Comparison of ENCODE assay signal across 19 mouse cellular contexts in genomic region chr9:22800675-22801074, GRCm38 (mm10).
DNase-seq lines count a peak whose midpoint lies in the region; ATAC-seq and TF ChIP-seq lines count a peak whose summit lies in the region.
"Had no signal": no experiment of that assay in that cellular context is flagged by ENCODE, and none has a peak within 500 bp of the region (broad histone marks: within the 10 kb centered on the region; RNA-seq: fewer than 3 reads in every experiment).

No protein-coding gene starts in this region.

- no peak overlapping the region for H3K4me3 ChIP-seq in gastrocnemius, adult 2 months
- no peak overlapping the region for H3K4me3 ChIP-seq in kidney, embryonic 15.5 days (replicated peaks)
- H3K4me3 ChIP-seq: left cerebral cortex, adult 2 months; limb, embryonic 12.5 days; midbrain, embryonic 12.5 days; myocyte had no signal

- no peak for DNase-seq in gastrocnemius, adult 2 months
- no peak for DNase-seq in gastrocnemius, postnatal 36 days
- DNase-seq in kidney, adult 9 months: peak; percentile 50
- DNase-seq in 416B (ENCODE audit: low read depth): peak; percentile 45
- DNase-seq in kidney, postnatal 10 days: peak; percentile 29
- DNase-seq: adrenal gland, adult 8-10 months; cerebellum, adult 11-12 months; retina, postnatal 1 day; spleen, adult 18-20 months; thymus, postnatal 4 days had no signal

- H3K36me3 ChIP-seq in kidney, embryonic 15.5 days: no peaks in the 10 kb centered on the region
- H3K36me3 ChIP-seq: limb, embryonic 12.5 days; midbrain, embryonic 12.5 days had no signal

- no peaks in the 10 kb centered on the region for H3K9me3 ChIP-seq in kidney, embryonic 15.5 days (replicated peaks)
- H3K9me3 ChIP-seq: limb, embryonic 12.5 days; midbrain, embryonic 12.5 days had no signal

- peak overlapping the region; percentile 33 for H3K27ac ChIP-seq in gastrocnemius, adult 2 months
- H3K27ac ChIP-seq in kidney, embryonic 15.5 days: no peak overlapping the region
- H3K27ac ChIP-seq: left cerebral cortex, adult 2 months; limb, embryonic 12.5 days; macrophage; midbrain, embryonic 12.5 days had no signal

- no peak for TF ChIP-seq CTCF in gastrocnemius, adult 2 months (IDR thresholded peaks at IDR 0.05)

- WGBS in kidney, embryonic 15.5 days: 52% methylated on average over 7 of the region's 7 CpGs

- H3K4me1 ChIP-seq in kidney, embryonic 15.5 days: no peaks in the 10 kb centered on the region
- H3K4me1 ChIP-seq: limb, embryonic 12.5 days; midbrain, embryonic 12.5 days had no signal

- no peak overlapping the region for H3K9ac ChIP-seq in kidney, embryonic 15.5 days
- H3K9ac ChIP-seq: limb, embryonic 12.5 days; midbrain, embryonic 12.5 days had no signal

- intact Hi-C loops in gastrocnemius, adult 2 months (cut with DNase I): no loop called here
- intact Hi-C loops in gastrocnemius, postnatal 36 days (cut with DNase I): no loop called here

- no peaks in the 10 kb centered on the region for H3K27me3 ChIP-seq in kidney, embryonic 15.5 days
- H3K27me3 ChIP-seq: limb, embryonic 12.5 days; midbrain, embryonic 12.5 days had no signal

- H3K4me2 ChIP-seq in kidney, embryonic 15.5 days: no peak overlapping the region
- H3K4me2 ChIP-seq: limb, embryonic 12.5 days; midbrain, embryonic 12.5 days had no signal

- no peak; the same call in 1 of the 2 replicates for ATAC-seq in kidney, embryonic 15.5 days (replicated peaks; ENCODE audit: low FRiP score)
- no peak for ATAC-seq in erythroblast, adult 5-6 weeks (replicated peaks; ENCODE audit: low FRiP score, poor library complexity, severe bottlenecking)
- ATAC-seq: forebrain, embryonic 14.5 days; inflammation-experienced regulatory T-cells, adult 6 months had no signal

Comparison
In these comparisons a context has a peak if more than half of its experiments do, and no peak if none do; other contexts are left out.
1. DNase-seq: peak in kidney, adult 9 months (single experiment), 416B (single experiment) and kidney, postnatal 10 days (single experiment); none in gastrocnemius, adult 2 months (single experiment) and gastrocnemius, postnatal 36 days (0 of 2).